Mouse (Mus musculus) liver, embryonic 14.5 days (tissue): ENCODE data around the gene Fbxw24.

Source experiments
- CTCF ChIP-seq: IDR thresholded peaks from 2 replicates; pipeline ENCODE4 v1.5.1; 2016; ENCODE audit warnings: antibody characterized with exemption, low read depth, control low read depth
- EP300 ChIP-seq: IDR thresholded peaks from 2 replicates; pipeline ENCODE4 v1.6.1; 2016; ENCODE audit warnings: antibody characterized with exemption, low read depth

GRCm38 (mm10) chr9:109597226-109597625, 28.6 kb downstream of the Fbxw24 start:
- no peak for TF ChIP-seq CTCF
- TF ChIP-seq EP300 = no peak
